Mouse (Mus musculus) 3T3-L1 (cell line): ENCODE results near the gene Adssl1.

Source experiments
- DNase-seq: peaks from one replicate; pipeline ENCODE4 v3.0.0-alpha.2; 2015; ENCODE audit warnings: low read depth, low spot score

The Adssl1 gene

DNA sequence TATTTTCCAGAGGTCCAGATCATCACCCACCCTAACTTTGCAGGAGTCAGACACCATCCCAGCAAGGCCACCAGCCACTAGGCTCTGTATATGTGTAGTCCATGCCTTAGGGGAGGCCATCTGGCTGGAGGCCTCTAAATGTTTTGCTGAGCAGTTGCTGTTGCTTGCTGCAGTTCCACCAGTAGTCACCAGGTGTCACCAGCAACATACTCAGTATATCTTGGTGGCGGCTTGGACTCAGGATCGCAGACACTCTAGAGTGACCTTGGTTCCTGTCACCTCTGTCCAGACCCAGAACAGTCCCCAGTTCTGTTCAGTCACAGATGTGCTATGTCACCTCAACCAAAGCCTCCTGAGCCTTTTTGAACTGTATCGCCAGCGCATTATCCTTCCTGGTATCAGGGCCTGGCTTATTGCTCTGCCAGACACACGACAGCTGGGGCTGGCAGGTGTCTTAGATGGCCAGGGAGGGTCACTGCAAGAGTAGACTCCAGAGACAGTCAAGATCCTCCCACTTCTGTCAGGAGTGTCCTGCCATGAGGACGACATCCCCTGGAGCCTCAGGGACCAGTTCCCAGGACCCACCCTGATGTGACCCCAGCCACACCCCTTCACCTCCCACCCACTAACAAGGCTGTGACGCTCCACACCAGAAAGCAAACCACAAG is 33.4 kb downstream of the Adssl1 start:
- DNase-seq = peak; percentile 86

DNA sequence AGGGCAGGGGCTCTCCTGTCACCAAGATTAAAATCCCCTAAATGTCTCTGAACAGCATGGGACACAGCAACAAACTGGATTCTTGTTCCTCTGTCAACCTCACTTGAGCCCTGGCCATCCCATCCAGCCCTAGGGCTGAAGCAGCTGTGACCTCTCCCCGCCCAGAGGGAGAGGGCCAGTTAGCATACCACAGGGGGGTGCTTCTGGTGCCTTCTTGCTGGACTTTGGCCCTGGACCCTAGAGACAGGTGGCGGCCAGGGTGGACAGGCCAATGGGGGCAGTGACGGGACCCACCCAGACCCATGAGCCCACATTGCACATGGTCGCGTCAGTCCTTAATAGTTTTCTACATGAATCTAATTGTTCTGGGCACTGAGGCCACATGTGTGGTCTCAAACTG is 34.2 kb downstream of the Adssl1 start:
- DNase-seq = no peak

DNA sequence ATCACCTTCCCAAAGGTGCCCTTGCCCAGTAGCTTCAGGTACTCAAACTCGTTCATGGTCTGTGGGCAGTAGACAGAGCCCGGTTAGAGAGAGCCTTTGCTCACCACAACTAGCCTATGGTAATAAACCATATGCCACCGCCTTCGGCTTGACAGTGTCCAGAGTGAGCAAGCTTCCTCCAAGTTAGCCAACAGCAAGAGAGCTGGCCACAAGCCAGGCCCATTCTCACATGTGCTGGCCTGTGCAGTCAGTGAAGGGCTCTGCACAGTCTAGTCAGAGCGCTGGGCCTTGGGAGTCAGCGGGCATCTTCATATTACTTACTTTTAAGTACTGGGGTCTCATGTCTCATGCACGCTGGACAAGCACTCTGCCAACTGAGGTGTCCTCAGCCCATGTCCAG is 38.8 kb downstream of the Adssl1 start:
- no peak for DNase-seq

DNA sequence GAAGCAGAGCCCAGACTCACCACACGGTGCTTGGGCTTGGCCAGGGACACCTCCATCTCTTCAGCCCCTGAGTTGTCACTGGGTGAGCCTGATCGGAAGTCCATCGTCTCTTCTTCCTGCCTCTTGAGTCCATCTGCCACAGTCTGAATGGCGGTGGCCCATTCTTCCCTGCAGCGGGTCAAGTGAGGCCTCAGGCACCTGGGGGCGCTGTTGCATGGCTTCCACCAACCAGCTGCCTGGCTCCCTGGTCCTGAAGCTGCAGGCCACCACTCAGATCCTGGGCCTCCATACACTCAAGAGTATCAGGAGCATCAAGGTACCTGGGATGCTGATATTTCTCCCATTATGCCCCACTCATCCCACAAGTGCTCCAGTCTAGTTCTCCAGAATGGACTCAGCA is 39.3 kb downstream of the Adssl1 start:
- DNase-seq = peak; percentile 49

DNA sequence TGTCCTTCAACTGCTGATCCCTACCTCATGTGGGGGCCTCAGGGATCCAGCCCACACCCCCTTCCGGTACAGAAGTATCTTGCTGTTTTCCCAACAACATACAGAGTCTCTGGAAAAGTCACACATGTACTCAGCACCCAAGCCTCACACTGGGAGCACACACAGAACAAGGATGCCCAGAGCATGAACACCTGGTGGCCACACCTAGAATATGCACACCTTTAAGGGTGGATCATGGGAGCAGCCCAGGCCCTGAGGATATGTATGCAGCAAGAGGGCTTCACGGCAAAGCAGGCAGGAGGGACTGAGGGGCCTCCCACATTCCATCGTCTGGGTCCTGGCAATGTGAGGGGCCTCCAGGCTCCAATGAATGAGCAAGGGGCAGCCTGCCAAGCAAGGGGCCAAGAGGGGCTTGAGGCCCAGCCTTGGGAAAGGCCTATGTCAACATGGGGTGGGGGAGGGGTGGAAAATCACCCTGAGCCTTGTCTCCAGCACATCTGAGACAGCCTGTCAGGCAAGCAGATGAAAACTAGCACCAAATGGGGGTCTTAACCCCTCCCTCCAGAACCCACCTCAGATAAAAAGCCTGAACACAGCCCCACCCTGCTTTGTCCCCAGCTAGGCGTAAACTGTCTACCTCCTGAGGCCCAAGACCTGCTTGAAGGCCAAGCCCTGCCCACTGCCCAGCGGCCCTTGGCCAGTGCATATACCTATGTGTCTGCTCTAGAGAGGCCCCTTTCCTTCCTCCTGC is 40.9 kb downstream of the Adssl1 start:
- no peak for DNase-seq

DNA sequence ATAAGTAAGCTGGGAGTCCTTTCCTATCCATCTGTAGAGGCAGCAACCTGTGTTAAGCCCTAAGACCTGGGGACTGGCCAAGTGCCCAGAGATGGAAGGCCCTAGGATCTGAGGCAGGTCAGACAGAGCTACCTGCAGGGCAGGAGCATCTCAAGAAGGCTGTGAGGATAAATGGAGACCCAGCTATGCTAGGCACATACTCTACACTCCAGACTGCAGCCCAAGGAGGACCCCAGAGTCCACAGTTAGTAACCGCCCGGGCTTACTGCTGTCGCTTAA is 41.4 kb downstream of the Adssl1 start:
- no peak for DNase-seq

DNA sequence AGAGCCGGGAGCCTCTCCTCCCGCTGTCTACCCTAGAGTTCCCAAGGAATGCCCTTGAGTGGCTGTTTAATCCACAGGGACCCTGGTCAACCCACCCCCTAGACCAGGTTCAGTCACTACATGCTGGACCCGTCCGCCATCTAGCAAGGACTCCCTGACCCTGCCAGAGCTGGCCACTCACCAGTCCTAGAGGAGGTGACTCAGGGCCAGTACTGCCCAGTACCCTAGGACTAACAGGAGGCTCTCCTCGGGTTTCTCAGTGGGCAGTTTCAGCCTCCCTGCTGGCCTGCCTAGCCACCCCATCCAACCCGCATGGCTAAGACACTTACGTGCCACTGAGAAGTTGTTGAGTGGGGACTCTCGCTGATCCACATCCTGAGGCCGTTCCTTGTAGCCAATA is 42.0 kb downstream of the Adssl1 start:
- DNase-seq = no peak

- DNase-seq = no peak
Measured at GRCm38 (mm10) chr12:112663303-112663702, 43.5 kb downstream of the Adssl1 start.

- DNase-seq = no peak
Measured at GRCm38 (mm10) chr12:112663716-112664115, 43.9 kb downstream of the Adssl1 start.

- no peak for DNase-seq
Measured at GRCm38 (mm10) chr12:112664124-112664523, 44.3 kb downstream of the Adssl1 start.

DNA sequence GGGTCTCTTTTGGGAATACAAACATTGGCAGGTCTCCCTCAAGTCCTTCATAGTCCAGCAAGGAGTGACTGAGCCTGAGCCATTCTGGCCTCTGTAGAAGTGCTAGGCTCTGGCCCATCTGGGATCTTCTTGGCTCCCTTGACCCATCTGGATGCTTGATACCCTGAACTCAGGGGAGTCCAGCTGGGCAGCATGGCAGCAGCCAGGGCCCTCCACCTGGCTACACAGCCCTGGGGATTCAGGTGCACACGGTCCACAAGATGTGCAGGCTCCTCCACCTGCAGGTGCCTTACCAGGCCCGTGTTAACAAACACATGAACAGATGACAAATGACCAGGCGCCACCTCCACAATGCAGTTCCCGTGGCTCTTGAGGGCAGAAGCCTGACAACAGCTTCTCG is 44.8 kb downstream of the Adssl1 start:
- DNase-seq = no peak

- DNase-seq = no peak
Measured at GRCm38 (mm10) chr12:112665445-112665844, 45.6 kb downstream of the Adssl1 start.

DNA sequence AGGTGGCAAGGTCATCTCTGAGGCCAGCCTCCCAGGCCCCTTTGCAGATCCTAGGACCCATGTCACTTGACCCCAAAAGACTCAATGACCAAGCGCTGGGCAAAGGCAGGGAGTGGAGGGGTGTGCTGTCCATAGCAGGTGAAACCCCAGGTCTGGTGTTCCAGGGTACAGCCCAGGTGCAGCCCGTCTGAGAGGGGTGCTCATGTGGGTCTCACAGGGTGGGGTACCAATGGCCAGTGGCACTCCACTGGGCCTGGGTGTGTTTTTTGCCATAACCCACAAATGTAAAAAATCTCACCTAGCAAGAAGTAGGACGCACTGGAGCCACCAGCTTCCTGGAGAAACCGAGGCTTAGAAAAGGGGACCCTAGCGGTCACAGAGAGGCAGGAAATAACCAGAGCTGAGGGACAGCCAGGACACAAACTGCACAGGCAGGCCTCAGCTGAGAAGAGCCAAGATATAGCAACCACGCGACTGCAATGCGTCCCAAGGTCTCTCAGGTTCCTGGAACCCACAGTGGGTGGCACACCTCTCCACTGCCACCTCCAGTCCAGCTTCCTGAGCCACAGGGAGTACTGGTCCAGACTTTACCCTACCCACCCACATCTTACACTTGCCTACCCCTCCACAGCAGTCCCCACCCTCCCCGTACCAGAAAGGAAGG is 46.2 kb downstream of the Adssl1 start:
- no peak for DNase-seq

DNA sequence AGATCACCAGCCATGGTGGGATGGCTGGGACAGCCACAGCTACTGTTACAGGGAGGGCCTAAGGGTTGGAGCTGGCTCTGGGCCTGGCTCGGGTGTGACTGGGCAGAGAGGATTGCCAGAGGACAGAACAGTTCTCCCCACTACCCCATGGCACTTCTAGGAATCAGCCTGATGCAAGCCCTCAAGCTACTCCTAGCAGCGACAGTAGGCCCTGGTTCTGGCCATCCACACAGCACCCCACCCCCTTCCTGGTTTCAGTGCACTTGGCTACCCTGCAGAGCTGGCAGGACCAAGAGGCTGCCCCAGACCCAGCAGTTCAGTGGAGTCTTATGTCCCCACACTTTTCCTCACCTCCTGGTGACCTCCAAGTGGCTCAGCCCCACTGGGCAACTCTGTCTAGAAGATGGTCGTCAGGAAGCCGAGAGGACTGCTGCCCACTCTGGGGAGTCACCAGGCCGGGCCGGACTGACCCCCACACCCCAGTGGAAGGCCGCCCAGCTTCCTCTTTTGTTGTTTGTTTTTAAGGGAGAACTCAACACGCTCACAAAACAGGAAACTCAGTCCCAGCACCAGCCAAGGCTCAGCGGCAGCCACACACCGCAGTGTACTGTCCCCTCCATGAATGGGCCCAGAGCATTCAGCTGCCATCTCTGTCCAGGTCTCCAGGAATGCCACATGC is 47.9 kb downstream of the Adssl1 start:
- DNase-seq = no peak

GRCm38 (mm10) chr12:112670718-112671393 is 51.0 kb downstream of the Adssl1 start:
- peak; percentile 44 for DNase-seq

DNA sequence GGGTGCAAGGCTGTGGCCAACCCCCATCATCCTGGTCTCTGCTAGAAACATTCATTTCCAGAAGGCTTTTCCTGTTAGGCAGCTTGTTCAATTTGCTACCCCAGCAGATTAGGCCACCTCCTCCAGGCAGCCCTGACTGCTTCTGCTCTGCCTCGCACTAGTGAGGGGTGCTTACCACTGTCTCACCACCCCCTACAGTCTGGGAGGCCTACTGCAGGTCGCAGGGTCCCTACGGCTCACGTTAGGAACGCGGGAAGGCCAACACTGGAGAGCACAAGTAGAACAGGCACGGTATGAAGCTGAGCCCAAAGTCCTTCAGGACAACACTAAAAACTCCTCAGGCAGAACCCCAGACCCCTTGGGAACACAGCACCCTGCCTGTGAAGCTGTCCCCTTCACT is 52.0 kb downstream of the Adssl1 start:
- DNase-seq = peak; percentile 49

- peak; percentile 73 for DNase-seq
Measured at GRCm38 (mm10) chr12:112672744-112673575, 53.1 kb downstream of the Adssl1 start.

- no peak for DNase-seq
Measured at GRCm38 (mm10) chr12:112673576-112674091, 53.8 kb downstream of the Adssl1 start.

- peak; percentile 86 for DNase-seq
Measured at GRCm38 (mm10) chr12:112674132-112675011, 54.5 kb downstream of the Adssl1 start, which contains the start of gene Akt1. Gene Akt1 (minus strand): TSS chr12:112674884.
